In the genomic region with DNA sequence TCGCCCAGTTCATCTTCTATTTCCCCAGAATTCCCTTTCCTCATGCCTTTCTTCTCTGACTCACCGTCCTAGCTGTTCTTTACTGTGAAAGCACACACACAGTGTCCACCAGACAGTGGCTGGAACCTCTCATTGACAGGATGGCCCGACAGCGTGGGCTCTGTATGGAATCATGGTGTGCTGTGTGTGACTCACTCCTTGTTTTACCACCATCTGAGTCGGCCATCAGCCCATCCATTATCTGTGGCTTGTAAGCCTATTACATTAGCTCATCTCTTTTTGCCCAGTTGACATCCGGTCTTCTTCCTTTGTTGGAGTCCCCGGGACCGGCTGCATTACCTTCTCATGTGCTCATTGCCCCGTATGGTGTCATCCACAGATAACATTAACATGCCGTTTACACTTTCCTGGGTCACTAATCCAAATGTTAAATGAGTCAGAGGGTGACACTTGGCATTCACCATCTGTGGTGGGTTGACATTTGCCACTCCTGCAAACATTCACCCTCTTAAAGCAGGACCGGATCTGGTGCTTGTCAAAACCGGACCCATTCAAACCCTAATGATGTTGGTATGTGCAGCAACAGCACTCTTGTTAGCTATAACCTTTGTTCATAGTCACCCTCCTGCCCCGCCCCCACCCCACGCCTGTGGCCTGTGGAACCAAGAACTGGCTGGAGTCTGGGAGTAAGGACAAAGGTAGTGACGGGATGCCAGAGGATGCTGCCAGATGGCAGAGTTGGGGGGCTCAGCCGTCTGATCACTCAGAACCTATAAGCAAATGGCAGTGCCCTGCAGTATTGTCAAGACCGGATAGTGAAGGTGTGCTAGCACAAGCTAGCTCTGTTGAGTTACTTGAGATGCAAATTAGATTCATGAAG, we compare ENCODE assay signal across 21 mouse cellular contexts.
DNase-seq lines count a peak whose midpoint lies in the region; ATAC-seq lines count a peak whose summit lies in the region.
"Had no signal": no experiment of that assay in that cellular context is flagged by ENCODE, and none has a peak within 500 bp of the region (broad histone marks: within the 10 kb centered on the region; RNA-seq: fewer than 3 reads in every experiment).

No protein-coding gene starts in this region.

- 0 out of 2 replicates have a peak, but pooled peaks have one; percentile 21 for ATAC-seq in forebrain, embryonic 13.5 days
- ATAC-seq in forebrain, embryonic 11.5 days (replicated peaks; ENCODE audit: low FRiP score): no peak
- no peak for ATAC-seq in megakaryocyte, adult 5-6 weeks (ENCODE audit: poor library complexity, severe bottlenecking)
- ATAC-seq: hindbrain, postnatal 0 days had no signal

- H3K9ac ChIP-seq in forebrain, embryonic 13.5 days: no peak overlapping the region
- no peak overlapping the region for H3K9ac ChIP-seq in forebrain, embryonic 11.5 days (ENCODE audit: low read length)
- H3K9ac ChIP-seq: kidney, embryonic 15.5 days; lung, embryonic 15.5 days had no signal

- H3K9me3 ChIP-seq in forebrain, embryonic 13.5 days (replicated peaks): no peaks in the 10 kb centered on the region
- H3K9me3 ChIP-seq in forebrain, embryonic 11.5 days (ENCODE audit: control insufficient read depth, low read length): no peaks in the 10 kb centered on the region
- H3K9me3 ChIP-seq: heart, embryonic 10.5 days; kidney, embryonic 15.5 days; lung, embryonic 15.5 days; megakaryocyte, embryonic 14.5 days had no signal

- intact Hi-C loops in left cerebral cortex, postnatal 4 days (cut with DNase I): no loop called here

- H3K4me1 ChIP-seq in forebrain, embryonic 13.5 days: peaks cover 12% of the 10 kb centered on the region; the same call in 1 of the 2 replicates
- no peaks in the 10 kb centered on the region for H3K4me1 ChIP-seq in forebrain, embryonic 11.5 days (replicated peaks; ENCODE audit: control insufficient read depth, insufficient read depth, low read length)
- H3K4me1 ChIP-seq: kidney, embryonic 15.5 days; lung, embryonic 15.5 days had no signal

- no peak overlapping the region for H3K4me3 ChIP-seq in forebrain, embryonic 13.5 days
- H3K4me3 ChIP-seq in forebrain, embryonic 11.5 days (ENCODE audit: low read depth, low read length): no peak overlapping the region
- H3K4me3 ChIP-seq: heart, embryonic 10.5 days; kidney, embryonic 15.5 days; lung, embryonic 15.5 days; megakaryocyte, embryonic 14.5 days had no signal

- 0 out of 2 replicates have a peak overlapping the region, but pooled peaks have one; percentile 25 for H3K27ac ChIP-seq in forebrain, embryonic 13.5 days
- H3K27ac ChIP-seq in forebrain, embryonic 11.5 days (ENCODE audit: low read depth, low read length): no peak overlapping the region
- H3K27ac ChIP-seq: hindbrain, postnatal 0 days; kidney, embryonic 15.5 days; lung, embryonic 15.5 days had no signal

- WGBS in forebrain, embryonic 13.5 days: 72% methylated on average over 17 of the region's 17 CpGs
- 76% methylated on average over 17 of the region's 17 CpGs for WGBS in forebrain, embryonic 11.5 days

- no peak overlapping the region for H3K4me2 ChIP-seq in forebrain, embryonic 13.5 days
- no peak overlapping the region for H3K4me2 ChIP-seq in forebrain, embryonic 11.5 days (ENCODE audit: low read depth, low read length, severe bottlenecking)
- H3K4me2 ChIP-seq: kidney, embryonic 15.5 days; liver, embryonic 11.5 days; lung, embryonic 15.5 days had no signal

- H3K36me3 ChIP-seq in forebrain, embryonic 13.5 days (ENCODE audit: poor library complexity, severe bottlenecking): no peaks in the 10 kb centered on the region
- no peaks in the 10 kb centered on the region for H3K36me3 ChIP-seq in forebrain, embryonic 11.5 days (ENCODE audit: control insufficient read depth, insufficient read depth, low read length)
- H3K36me3 ChIP-seq: heart, embryonic 10.5 days; kidney, embryonic 15.5 days; lung, embryonic 15.5 days had no signal

- H3K27me3 ChIP-seq in forebrain, embryonic 13.5 days: no peaks in the 10 kb centered on the region
- H3K27me3 ChIP-seq in forebrain, embryonic 11.5 days (ENCODE audit: control insufficient read depth, insufficient read depth, low read length): no peaks in the 10 kb centered on the region
- H3K27me3 ChIP-seq: CH12.LX; lung, embryonic 15.5 days had no signal

- no peak for DNase-seq in forebrain, embryonic 11.5 days (ENCODE audit: low spot score)
- peak; percentile 21 for DNase-seq in left cerebral cortex, postnatal 4 days
- DNase-seq in left cerebral cortex, adult 11 months (ENCODE audit: low spot score): no peak
- peak; percentile 29 for DNase-seq in 416B (ENCODE audit: low read depth)
- peak; percentile 11 for DNase-seq in adipocyte (ENCODE audit: low spot score)
- no peak for DNase-seq in heart, adult 18-20 months
- DNase-seq: adrenal gland, postnatal 25 days; cerebellum, adult 9-11 months; gastrocnemius, postnatal 14 days; heart, postnatal 36 days; layer of hippocampus, postnatal 36 days; right cerebral cortex, adult 18-20 months had no signal

Comparison
In these comparisons a context has a peak if more than half of its experiments do, and no peak if none do; other contexts are left out.
1. DNase-seq: peak in left cerebral cortex, postnatal 4 days (single experiment), 416B (single experiment) and adipocyte (single experiment); none in forebrain, embryonic 11.5 days (single experiment), left cerebral cortex, adult 11 months (single experiment) and heart, adult 18-20 months (0 of 2).